Mouse (Mus musculus): ENCODE measurements around the gene Pbp2.

Pbp2 gene

GRCm38 (mm10) chr6:135299024-135299550 lies 11.1 kb downstream of the Pbp2 start:
- DNase-seq: no peak

- DNase-seq: no peak
These were observed 12.6 kb downstream of the Pbp2 start for GRCm38 (mm10) chr6:135297570-135297969.

- DNase-seq: peak; percentile 61 to 67
These were observed 13.9 kb downstream of the Pbp2 start for GRCm38 (mm10) chr6:135296267-135296666.

- peak; percentile 64 to 72 for DNase-seq
These were observed 14.9 kb downstream of the Pbp2 start for GRCm38 (mm10) chr6:135295082-135295861.

GRCm38 (mm10) chr6:135294150-135294549 lies 16.1 kb downstream of the Pbp2 start:
- no peak for DNase-seq

GRCm38 (mm10) chr6:135292391-135292790 lies 17.8 kb downstream of the Pbp2 start:
- peak; percentile 61 to 71 for DNase-seq

- no peak for DNase-seq
These were observed 30.3 kb downstream of the Pbp2 start for GRCm38 (mm10) chr6:135279856-135280255.

- no peak for DNase-seq
These were observed 30.9 kb downstream of the Pbp2 start for GRCm38 (mm10) chr6:135279286-135279685.

GRCm38 (mm10) chr6:135278302-135278701 lies 31.9 kb downstream of the Pbp2 start:
- no peak for DNase-seq

- DNase-seq: no peak
These were observed 33.5 kb downstream of the Pbp2 start for GRCm38 (mm10) chr6:135276474-135277295.

- no peak for DNase-seq
These were observed 35.0 kb downstream of the Pbp2 start for GRCm38 (mm10) chr6:135275231-135275630.

- no peak for DNase-seq
These were observed 37.1 kb downstream of the Pbp2 start for GRCm38 (mm10) chr6:135273066-135273465.

GRCm38 (mm10) chr6:135271761-135272160 lies 38.4 kb downstream of the Pbp2 start:
- no peak for DNase-seq

- DNase-seq: no peak
These were observed 40.6 kb downstream of the Pbp2 start for GRCm38 (mm10) chr6:135269626-135270025.

GRCm38 (mm10) chr6:135268392-135268791 lies 41.8 kb downstream of the Pbp2 start:
- DNase-seq: no peak

GRCm38 (mm10) chr6:135267221-135267620 lies 43.0 kb downstream of the Pbp2 start:
- no peak for DNase-seq

- DNase-seq: no peak
These were observed 44.1 kb downstream of the Pbp2 start for GRCm38 (mm10) chr6:135266056-135266455.

- no peak for DNase-seq
These were observed 46.1 kb downstream of the Pbp2 start for GRCm38 (mm10) chr6:135264136-135264535.

GRCm38 (mm10) chr6:135262565-135262964 lies 47.6 kb downstream of the Pbp2 start:
- no peak for DNase-seq

GRCm38 (mm10) chr6:135261124-135261523 lies 49.1 kb downstream of the Pbp2 start:
- DNase-seq: no peak

- DNase-seq: no peak
These were observed 49.8 kb downstream of the Pbp2 start for GRCm38 (mm10) chr6:135260435-135260834.

All from lung, adult 18-20 months (tissue).